Mouse (Mus musculus) embryonic facial prominence, embryonic 14.5 days (tissue): ENCODE results near the gene Ranbp3. TPM values are rescaled to one million over a fixed set of nuclear protein-coding genes. Genes with fewer than 3 reads are reported as not detected.

ENCODE experiments used
- ATAC-seq: fragments of 200-750 bp; cut with Nextera tagmentation; 2 replicates; pipeline ENCODE4 v1.8.0; 2017; ENCODE audit warnings: low read depth, moderate number of reproducible peaks, moderate TSS enrichment
- DNase-seq: peaks from one replicate; pipeline ENCODE4 v3.0.0-alpha.2; 2015; ENCODE audit warnings: low spot score
- H3K27ac ChIP-seq: fragments of 300-500 bp; sonication (generic); replicated peaks from 2 replicates; pipeline ENCODE4 v1.5.1; 2014; ENCODE audit warnings: low read depth, mild to moderate bottlenecking, low read length, moderate library complexity
- H3K27me3 ChIP-seq: fragments of 300-500 bp; sonication (generic); replicated peaks from 2 replicates; pipeline ENCODE4 v1.6.1; 2014; ENCODE audit warnings: low read length; ENCODE audit not compliant: control insufficient read depth, insufficient read depth
- H3K36me3 ChIP-seq: fragments of 300-500 bp; sonication (generic); 2 replicates; pipeline ENCODE4 v1.6.1; 2014; ENCODE audit warnings: low read length, mixed read lengths; ENCODE audit not compliant: control insufficient read depth, insufficient read depth
- H3K4me1 ChIP-seq: fragments of 300-500 bp; sonication (generic); 2 replicates; pipeline ENCODE4 v1.6.1; 2014; ENCODE audit warnings: antibody characterized with exemption, low read length; ENCODE audit not compliant: control insufficient read depth, insufficient read depth
- H3K4me2 ChIP-seq: fragments of 300-500 bp; sonication (generic); 2 replicates; pipeline ENCODE4 v1.6.1; 2014; ENCODE audit warnings: low read depth, mild to moderate bottlenecking, low read length, moderate library complexity, mixed read lengths
- H3K4me3 ChIP-seq: fragments of 300-500 bp; sonication (generic); 2 replicates; pipeline ENCODE4 v1.5.1; 2014; ENCODE audit warnings: low read depth, mild to moderate bottlenecking, low read length
- H3K9ac ChIP-seq: fragments of 300-500 bp; sonication (generic); 2 replicates; pipeline ENCODE4 v1.6.1; 2014; ENCODE audit warnings: low read depth, mild to moderate bottlenecking, low read length, moderate library complexity, mixed read lengths
- H3K9me3 ChIP-seq: fragments of 300-500 bp; sonication (generic); 2 replicates; pipeline ENCODE4 v1.6.1; 2016; ENCODE audit warnings: low read length; ENCODE audit not compliant: control insufficient read depth
- WGBS: fragments of 180-500 bp; shearing (Covaris S2); extraction: QIAGEN DNeasy Blood & Tissue Kit; methylation state at CpG from one replicate; pipeline ENCODE4 v1.1.7; 2014; 5-methylcytosine and 5-hydroxymethylcytosine counted together
- polyA plus RNA-seq: library from polyadenylated mRNA; unstranded; fragments of >200 nt; fragmentation: Nextera tagmentation; extraction: Ambion mirVana; gene quantifications from 2 replicates; pipeline ENCODE4 v1.2.1, GENCODE M21; 2014

Gene Ranbp3
- polyA plus RNA-seq, 1 experiment from 2014 or later = 78.8 TPM

GRCm38 (mm10) chr17:56634023-56634422 is 39.1 kb upstream of the Ranbp3 start:
- ATAC-seq (no peak), DNase-seq (no peak)
- no peak overlapping the region for H3K4me3 ChIP-seq
- WGBS = 83% methylated on average over 6 of the region's 6 CpGs
- H3K9me3 ChIP-seq = no peaks in the 10 kb centered on the region
- H3K9ac ChIP-seq = no peak overlapping the region
- no peaks in the 10 kb centered on the region for H3K27me3 ChIP-seq
- H3K36me3 ChIP-seq = no peaks in the 10 kb centered on the region
- no peak overlapping the region for H3K4me2 ChIP-seq
- no peak overlapping the region for H3K27ac ChIP-seq
- H3K4me1 ChIP-seq = no peaks in the 10 kb centered on the region

GRCm38 (mm10) chr17:56643237-56643636 is 29.9 kb upstream of the Ranbp3 start:
- no peak overlapping the region for H3K4me3 ChIP-seq
- H3K36me3 ChIP-seq = no peaks in the 10 kb centered on the region
- WGBS = 81% methylated on average over 4 of the region's 4 CpGs
- no peak overlapping the region for H3K9ac ChIP-seq
- no peaks in the 10 kb centered on the region for H3K9me3 ChIP-seq
- H3K4me2 ChIP-seq = no peak overlapping the region
- H3K27me3 ChIP-seq = no peaks in the 10 kb centered on the region
- DNase-seq (no peak), ATAC-seq (no peak)
- no peak overlapping the region for H3K27ac ChIP-seq
- no peaks in the 10 kb centered on the region for H3K4me1 ChIP-seq

GRCm38 (mm10) chr17:56647546-56647945 is 25.5 kb upstream of the Ranbp3 start:
- DNase-seq = no peak
- H3K36me3 ChIP-seq = no peaks in the 10 kb centered on the region
- H3K27me3 ChIP-seq = no peaks in the 10 kb centered on the region
- ATAC-seq = no peak
- H3K27ac ChIP-seq = no peak overlapping the region
- WGBS = 54% methylated on average over 10 of the region's 13 CpGs
- H3K4me2 ChIP-seq = no peak overlapping the region
- H3K9ac ChIP-seq = no peak overlapping the region
- no peak overlapping the region for H3K4me3 ChIP-seq
- H3K9me3 ChIP-seq = no peaks in the 10 kb centered on the region
- no peaks in the 10 kb centered on the region for H3K4me1 ChIP-seq

- WGBS = 35% methylated on average over 10 of the region's 10 CpGs
- peak; percentile 27 for DNase-seq
- ATAC-seq = no peak
These were observed 21.3 kb upstream of the Ranbp3 start for GRCm38 (mm10) chr17:56651801-56652200.

GRCm38 (mm10) chr17:56654771-56655170 is 18.3 kb upstream of the Ranbp3 start:
- Histone ChIP-seq H3K9me3 (no peaks in the 10 kb centered on the region), H3K36me3 (no peaks in the 10 kb centered on the region), H3K27me3 (no peaks in the 10 kb centered on the region), H3K27ac (no peak overlapping the region), H3K4me2 (no peak overlapping the region), H3K4me1 (no peaks in the 10 kb centered on the region), H3K4me3 (no peak overlapping the region), H3K9ac (no peak overlapping the region)
- no peak for DNase-seq
- no peak for ATAC-seq
- 70% methylated on average over 2 of the region's 2 CpGs for WGBS

More at GRCm38 (mm10) chr17:56651801-56652200, 21.3 kb upstream of the Ranbp3 start:
- Histone ChIP-seq H3K9me3 (no peaks in the 10 kb centered on the region), H3K9ac (no peak overlapping the region), H3K27me3 (no peaks in the 10 kb centered on the region), H3K4me1 (no peaks in the 10 kb centered on the region), H3K4me3 (no peak overlapping the region), H3K27ac (no peak overlapping the region), H3K4me2 (no peak overlapping the region), H3K36me3 (no peaks in the 10 kb centered on the region)

GRCm38 (mm10) chr17:56655311-56655710 is 17.8 kb upstream of the Ranbp3 start:
- no peak for DNase-seq
- WGBS = 73% methylated on average over 3 of the region's 3 CpGs

GRCm38 (mm10) chr17:56656171-56656570 is 16.9 kb upstream of the Ranbp3 start:
- no peak overlapping the region for H3K9ac ChIP-seq
- WGBS = 88% methylated on average over 6 of the region's 6 CpGs
- H3K36me3 ChIP-seq = no peaks in the 10 kb centered on the region
- H3K4me3 ChIP-seq = no peak overlapping the region
- no peak overlapping the region for H3K4me2 ChIP-seq
- DNase-seq (no peak), ATAC-seq (no peak)
- H3K9me3 ChIP-seq = no peaks in the 10 kb centered on the region
- H3K4me1 ChIP-seq = no peaks in the 10 kb centered on the region
- H3K27me3 ChIP-seq = no peaks in the 10 kb centered on the region
- H3K27ac ChIP-seq = no peak overlapping the region

More at GRCm38 (mm10) chr17:56655311-56655710, 17.8 kb upstream of the Ranbp3 start:
- H3K36me3 ChIP-seq = no peaks in the 10 kb centered on the region
- no peak for ATAC-seq
- no peaks in the 10 kb centered on the region for H3K4me1 ChIP-seq
- no peak overlapping the region for H3K4me2 ChIP-seq
- H3K27ac ChIP-seq = no peak overlapping the region
- no peaks in the 10 kb centered on the region for H3K27me3 ChIP-seq
- H3K4me3 ChIP-seq = no peak overlapping the region
- no peaks in the 10 kb centered on the region for H3K9me3 ChIP-seq
- H3K9ac ChIP-seq = no peak overlapping the region

GRCm38 (mm10) chr17:56663659-56664058 is 9.4 kb upstream of the Ranbp3 start:
- no peaks in the 10 kb centered on the region for H3K36me3 ChIP-seq
- 0 out of 2 replicates have a peak, but pooled peaks cover 5% of the 10 kb centered on the region for H3K4me1 ChIP-seq
- H3K4me3 ChIP-seq = peak overlapping the region; percentile 14; the same call in 1 of the 2 replicates
- H3K9ac ChIP-seq = no peak overlapping the region
- H3K9me3 ChIP-seq = no peaks in the 10 kb centered on the region
- WGBS = 74% methylated on average over 3 of the region's 3 CpGs
- peak overlapping the region; percentile 36; the same call in 1 of the 2 replicates for H3K4me2 ChIP-seq
- peaks cover 6% of the 10 kb centered on the region; the same call in 1 of the 2 replicates for H3K27me3 ChIP-seq
- no peak for ATAC-seq
- no peak overlapping the region for H3K27ac ChIP-seq
- no peak for DNase-seq

- Histone ChIP-seq H3K4me2 (peak overlapping the region; percentile 36), H3K27me3 (peaks cover 6% of the 10 kb centered on the region; the same call in 1 of the 2 replicates), H3K4me3 (peak overlapping the region; percentile 14; the same call in 1 of the 2 replicates), H3K36me3 (no peaks in the 10 kb centered on the region), H3K27ac (no peak overlapping the region), H3K9me3 (no peaks in the 10 kb centered on the region), H3K9ac (no peak overlapping the region), H3K4me1 (0 out of 2 replicates have a peak, but pooled peaks cover 5% of the 10 kb centered on the region)
- peak; percentile 60 for ATAC-seq
- whole genome bisulfite sequencing = 5% methylated on average over 10 of the region's 10 CpGs
- peak; percentile 64 for DNase-seq
These were observed 8.8 kb upstream of the Ranbp3 start for GRCm38 (mm10) chr17:56664333-56664732.
